Mouse (Mus musculus): Measurements from ENCODE around the gene Atp5l.

GRCm38 (mm10) chr9:44881941-44882435 is 38.6 kb downstream of the Atp5l start:
- peak; percentile 66; the same call in 1 of the 2 replicates for TF ChIP-seq POLR2A (IDR thresholded peaks at IDR 0.05; ENCODE audit: borderline replicate concordance, extremely low read depth, low read depth, low read length)
- TF ChIP-seq CTCF (IDR thresholded peaks at IDR 0.05; ENCODE audit: insufficient read depth, low read length) = no peak

Data from lung, adult 2 months (tissue).